Mouse (Mus musculus): ENCODE data around the gene Cry1. TPM values are rescaled to one million over a fixed set of nuclear protein-coding genes. Genes with fewer than 3 reads are reported as not detected.

Cry1 gene
- polyA plus RNA-seq, 2 experiments: 18.2 to 32.3 TPM

- Histone ChIP-seq H3K9me3 (ENCODE audit: control insufficient read depth, low read length) (no peaks in the 10 kb centered on the region), H3K27me3 (ENCODE audit: control insufficient read depth, insufficient read depth, low read length) (no peaks in the 10 kb centered on the region), H3K36me3 (ENCODE audit: control insufficient read depth, insufficient read depth, low read length) (peaks cover 31% of the 10 kb centered on the region), H3K27ac (replicated peaks; ENCODE audit: low read depth, low read length) (no peak overlapping the region), H3K4me3 (replicated peaks; ENCODE audit: low read length) (no peak overlapping the region), H3K9ac (ENCODE audit: low read depth, low read length, severe bottlenecking) (no peak overlapping the region), H3K4me2 (replicated peaks; ENCODE audit: low read depth, low read length, severe bottlenecking) (no peak overlapping the region), H3K4me1 (ENCODE audit: control insufficient read depth, insufficient read depth, low read length) (no peaks in the 10 kb centered on the region)
- WGBS: 83% methylated on average over 5 of the region's 5 CpGs
- TF ChIP-seq POLR2A (IDR thresholded peaks at IDR 0.05; ENCODE audit: borderline replicate concordance, extremely low read depth, insufficient read depth, insufficient read length): no peak
- no peak for DNase-seq (ENCODE audit: low spot score)
- ATAC-seq (ENCODE audit: low FRiP score, low read depth): no peak
Measured at GRCm38 (mm10) chr10:85149226-85149625, 35.6 kb downstream of the Cry1 start.

- Histone ChIP-seq H3K36me3 (ENCODE audit: control insufficient read depth, insufficient read depth, low read length) (peaks cover 35% of the 10 kb centered on the region), H3K9ac (ENCODE audit: low read depth, low read length, severe bottlenecking) (no peak overlapping the region), H3K27me3 (ENCODE audit: control insufficient read depth, insufficient read depth, low read length) (no peaks in the 10 kb centered on the region), H3K4me2 (replicated peaks; ENCODE audit: low read depth, low read length, severe bottlenecking) (no peak overlapping the region), H3K4me1 (ENCODE audit: control insufficient read depth, insufficient read depth, low read length) (0 out of 2 replicates have a peak, but pooled peaks cover 3% of the 10 kb centered on the region), H3K27ac (replicated peaks; ENCODE audit: low read depth, low read length) (no peak overlapping the region), H3K9me3 (ENCODE audit: control insufficient read depth, low read length) (no peaks in the 10 kb centered on the region), H3K4me3 (replicated peaks; ENCODE audit: low read length) (no peak overlapping the region)
- ATAC-seq (ENCODE audit: low FRiP score, low read depth) (no peak), DNase-seq (ENCODE audit: low spot score) (no peak)
- TF ChIP-seq POLR2A (IDR thresholded peaks at IDR 0.05; ENCODE audit: borderline replicate concordance, extremely low read depth, insufficient read depth, insufficient read length): no peak
- WGBS: 90% methylated on average over 14 of the region's 14 CpGs
Measured at GRCm38 (mm10) chr10:85146282-85146681, 38.6 kb downstream of the Cry1 start.

- no peak overlapping the region for H3K27ac ChIP-seq (replicated peaks; ENCODE audit: low read depth, low read length)
Measured at GRCm38 (mm10) chr10:85141465-85141864, 43.4 kb downstream of the Cry1 start.

GRCm38 (mm10) chr10:85136573-85136972 is 48.3 kb downstream of the Cry1 start:
- Histone ChIP-seq H3K4me3 (replicated peaks; ENCODE audit: low read length) (no peak overlapping the region), H3K9me3 (ENCODE audit: control insufficient read depth, low read length) (no peaks in the 10 kb centered on the region), H3K27ac (replicated peaks; ENCODE audit: low read depth, low read length) (no peak overlapping the region), H3K9ac (ENCODE audit: low read depth, low read length, severe bottlenecking) (no peak overlapping the region), H3K4me2 (replicated peaks; ENCODE audit: low read depth, low read length, severe bottlenecking) (no peak overlapping the region), H3K36me3 (ENCODE audit: control insufficient read depth, insufficient read depth, low read length) (peaks cover 16% of the 10 kb centered on the region), H3K4me1 (ENCODE audit: control insufficient read depth, insufficient read depth, low read length) (0 out of 2 replicates have a peak, but pooled peaks cover 2% of the 10 kb centered on the region), H3K27me3 (ENCODE audit: control insufficient read depth, insufficient read depth, low read length) (no peaks in the 10 kb centered on the region)
- TF ChIP-seq POLR2A (IDR thresholded peaks at IDR 0.05; ENCODE audit: borderline replicate concordance, extremely low read depth, insufficient read depth, insufficient read length): no peak
- DNase-seq (ENCODE audit: low spot score) (no peak), ATAC-seq (ENCODE audit: low FRiP score, low read depth) (no peak)
- WGBS: 94% methylated on average over 6 of the region's 6 CpGs

More at GRCm38 (mm10) chr10:85141465-85141864, 43.4 kb downstream of the Cry1 start:
- ATAC-seq (ENCODE audit: low FRiP score, low read depth): peak; percentile 73
- peak; percentile 35 for DNase-seq (ENCODE audit: low spot score)
- no peak for TF ChIP-seq POLR2A (IDR thresholded peaks at IDR 0.05; ENCODE audit: borderline replicate concordance, extremely low read depth, insufficient read depth, insufficient read length)
- Histone ChIP-seq H3K4me2 (replicated peaks; ENCODE audit: low read depth, low read length, severe bottlenecking) (no peak overlapping the region), H3K36me3 (ENCODE audit: control insufficient read depth, insufficient read depth, low read length) (peaks cover 20% of the 10 kb centered on the region), H3K4me3 (replicated peaks; ENCODE audit: low read length) (no peak overlapping the region), H3K4me1 (ENCODE audit: control insufficient read depth, insufficient read depth, low read length) (0 out of 2 replicates have a peak, but pooled peaks cover 5% of the 10 kb centered on the region), H3K27me3 (ENCODE audit: control insufficient read depth, insufficient read depth, low read length) (no peaks in the 10 kb centered on the region), H3K9ac (ENCODE audit: low read depth, low read length, severe bottlenecking) (no peak overlapping the region), H3K9me3 (ENCODE audit: control insufficient read depth, low read length) (no peaks in the 10 kb centered on the region)
- 23% methylated on average over 9 of the region's 9 CpGs for WGBS

DNA sequence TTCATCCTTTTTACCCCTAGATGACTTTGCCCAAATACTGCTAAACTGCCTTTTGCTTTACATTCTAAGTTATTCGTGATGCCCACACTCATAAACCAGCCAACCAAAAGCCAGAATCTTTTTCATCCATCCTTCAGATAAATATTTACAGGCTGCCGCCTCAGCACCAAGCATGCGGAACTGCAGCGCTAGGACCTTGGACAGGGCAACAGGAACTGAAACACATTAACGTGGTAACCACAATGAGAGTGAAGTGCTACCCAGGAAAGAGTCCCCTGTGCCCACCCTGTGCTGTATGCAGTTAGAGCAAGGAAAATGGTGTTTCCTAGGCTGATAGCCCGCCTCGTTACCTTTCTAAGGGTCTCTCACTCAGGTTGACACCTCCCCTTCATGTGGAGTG is 56.4 kb downstream of the Cry1 start:
- peaks cover 18% of the 10 kb centered on the region for H3K36me3 ChIP-seq (ENCODE audit: control insufficient read depth, insufficient read depth, low read length)
- peak overlapping the region; percentile 57 for H3K4me3 ChIP-seq (replicated peaks; ENCODE audit: low read length)
- no peak for DNase-seq (ENCODE audit: low spot score)
- H3K9ac ChIP-seq (ENCODE audit: low read depth, low read length, severe bottlenecking): no peak overlapping the region
- H3K27me3 ChIP-seq (ENCODE audit: control insufficient read depth, insufficient read depth, low read length): no peaks in the 10 kb centered on the region
- peak overlapping the region; percentile 56 for H3K4me2 ChIP-seq (replicated peaks; ENCODE audit: low read depth, low read length, severe bottlenecking)
- no peak for TF ChIP-seq POLR2A (IDR thresholded peaks at IDR 0.05; ENCODE audit: borderline replicate concordance, extremely low read depth, insufficient read depth, insufficient read length)
- H3K4me1 ChIP-seq (ENCODE audit: control insufficient read depth, insufficient read depth, low read length): peaks cover 9% of the 10 kb centered on the region
- 18% methylated on average over 7 of the region's 7 CpGs for WGBS
- H3K9me3 ChIP-seq (ENCODE audit: control insufficient read depth, low read length): no peaks in the 10 kb centered on the region
- 0 out of 2 replicates have a peak overlapping the region, but pooled peaks have one; percentile 10 for H3K27ac ChIP-seq (replicated peaks; ENCODE audit: low read depth, low read length)
- no peak; the same call in 1 of the 2 replicates for ATAC-seq (ENCODE audit: low FRiP score, low read depth)

All from limb, embryonic 14.5 days (tissue).